ENCODE assay signal across 10 mouse cellular contexts in genomic region chr2:168981448-168981847, GRCm38 (mm10). TPM values are rescaled to one million over a fixed set of nuclear protein-coding genes. Genes with fewer than 3 reads are reported as not detected.
DNase-seq lines count a peak whose midpoint lies in the region; ATAC-seq lines count a peak whose summit lies in the region.
"Had no signal": no experiment of that assay in that cellular context is flagged by ENCODE, and none has a peak within 500 bp of the region (broad histone marks: within the 10 kb centered on the region; RNA-seq: fewer than 3 reads in every experiment).

No protein-coding gene starts in this region.

- 68% methylated on average over 12 of the region's 12 CpGs for WGBS in forebrain, embryonic 10.5 days
- 73% methylated on average over 12 of the region's 12 CpGs for WGBS in forebrain, embryonic 12.5 days
- 51% methylated on average over 12 of the region's 12 CpGs for WGBS in liver, embryonic 12.5 days (ENCODE audit: insufficient replicate concordance)
- 71% methylated on average over 12 of the region's 12 CpGs for WGBS in hindbrain, embryonic 13.5 days
- 74% methylated on average over 12 of the region's 12 CpGs for WGBS in neural tube, embryonic 13.5 days

- H3K9ac ChIP-seq in forebrain, embryonic 12.5 days, result no peak overlapping the region
- no peak overlapping the region for H3K9ac ChIP-seq in liver, embryonic 12.5 days
- no peak overlapping the region for H3K9ac ChIP-seq in hindbrain, embryonic 13.5 days
- H3K9ac ChIP-seq in neural tube, embryonic 13.5 days, result no peak overlapping the region
- H3K9ac ChIP-seq: lung, embryonic 14.5 days had no signal

- DNase-seq in forebrain, embryonic 10.5 days (ENCODE audit: extremely low spot score, low spot score), result no peak
- DNase-seq in liver, result no peak
- no peak for DNase-seq in urinary bladder, postnatal 4 days (ENCODE audit: low spot score in 2 of 2)
- DNase-seq in cerebellum, adult 18-20 months, result no peak

- 0 out of 2 replicates have a peak, but pooled peaks cover 2% of the 10 kb centered on the region for H3K36me3 ChIP-seq in forebrain, embryonic 10.5 days (replicated peaks)
- H3K36me3 ChIP-seq in forebrain, embryonic 12.5 days (replicated peaks), result no peaks in the 10 kb centered on the region
- H3K36me3 ChIP-seq in liver, embryonic 12.5 days, result no peaks in the 10 kb centered on the region
- no peaks in the 10 kb centered on the region for H3K36me3 ChIP-seq in hindbrain, embryonic 13.5 days
- H3K36me3 ChIP-seq in neural tube, embryonic 13.5 days, result no peaks in the 10 kb centered on the region
- H3K36me3 ChIP-seq: G1E had no signal

- H3K27me3 ChIP-seq in forebrain, embryonic 10.5 days (ENCODE audit: poor library complexity, severe bottlenecking), result no peaks in the 10 kb centered on the region
- no peaks in the 10 kb centered on the region for H3K27me3 ChIP-seq in forebrain, embryonic 12.5 days
- H3K27me3 ChIP-seq in liver, embryonic 12.5 days (replicated peaks), result no peaks in the 10 kb centered on the region
- H3K27me3 ChIP-seq in hindbrain, embryonic 13.5 days, result no peaks in the 10 kb centered on the region
- no peaks in the 10 kb centered on the region for H3K27me3 ChIP-seq in neural tube, embryonic 13.5 days

- H3K27ac ChIP-seq in forebrain, embryonic 10.5 days, result no peak overlapping the region
- no peak overlapping the region for H3K27ac ChIP-seq in forebrain, embryonic 12.5 days
- H3K27ac ChIP-seq in liver, embryonic 12.5 days, result no peak overlapping the region; the same call in 1 of the 2 replicates
- no peak overlapping the region for H3K27ac ChIP-seq in hindbrain, embryonic 13.5 days
- no peak overlapping the region for H3K27ac ChIP-seq in neural tube, embryonic 13.5 days (replicated peaks)

- peaks cover 12% of the 10 kb centered on the region; the same call in 1 of the 2 replicates for H3K4me1 ChIP-seq in forebrain, embryonic 10.5 days
- H3K4me1 ChIP-seq in forebrain, embryonic 12.5 days, result 0 out of 2 replicates have a peak, but pooled peaks cover 4% of the 10 kb centered on the region
- H3K4me1 ChIP-seq in liver, embryonic 12.5 days, result peaks cover 4% of the 10 kb centered on the region; the same call in 1 of the 2 replicates
- H3K4me1 ChIP-seq in hindbrain, embryonic 13.5 days (replicated peaks), result peaks cover 3% of the 10 kb centered on the region
- H3K4me1 ChIP-seq in neural tube, embryonic 13.5 days (replicated peaks), result peaks cover 5% of the 10 kb centered on the region; the same call in 1 of the 2 replicates

- H3K4me2 ChIP-seq in forebrain, embryonic 12.5 days, result no peak overlapping the region
- H3K4me2 ChIP-seq in liver, embryonic 12.5 days, result peak overlapping the region; percentile 50
- H3K4me2 ChIP-seq in hindbrain, embryonic 13.5 days, result 0 out of 2 replicates have a peak overlapping the region, but pooled peaks have one; percentile 4
- H3K4me2 ChIP-seq in neural tube, embryonic 13.5 days, result peak overlapping the region; percentile 24; the same call in 1 of the 2 replicates
- H3K4me2 ChIP-seq: lung, embryonic 14.5 days had no signal

- no peaks in the 10 kb centered on the region for H3K9me3 ChIP-seq in forebrain, embryonic 10.5 days
- no peaks in the 10 kb centered on the region for H3K9me3 ChIP-seq in forebrain, embryonic 12.5 days
- H3K9me3 ChIP-seq in liver, embryonic 12.5 days (replicated peaks), result no peaks in the 10 kb centered on the region
- H3K9me3 ChIP-seq in hindbrain, embryonic 13.5 days, result no peaks in the 10 kb centered on the region
- H3K9me3 ChIP-seq in neural tube, embryonic 13.5 days, result no peaks in the 10 kb centered on the region

- ATAC-seq in forebrain, embryonic 12.5 days (ENCODE audit: low FRiP score), result no peak
- no peak for ATAC-seq in liver, embryonic 12.5 days
- no peak for ATAC-seq in hindbrain, embryonic 13.5 days (ENCODE audit: low FRiP score)
- no peak for ATAC-seq in neural tube, embryonic 13.5 days (ENCODE audit: low read depth)

- peak overlapping the region; percentile 35 for H3K4me3 ChIP-seq in forebrain, embryonic 10.5 days
- H3K4me3 ChIP-seq in forebrain, embryonic 12.5 days (replicated peaks), result no peak overlapping the region
- H3K4me3 ChIP-seq in liver, embryonic 12.5 days, result peak overlapping the region; percentile 32
- H3K4me3 ChIP-seq in hindbrain, embryonic 13.5 days, result no peak overlapping the region
- no peak overlapping the region for H3K4me3 ChIP-seq in neural tube, embryonic 13.5 days

RNA-seq across cellular contexts. Expression of gene Zfp64, which starts 26.1 kb away (rescaled TPM):
- 35.4 and 40.1 TPM in 2 replicates for polyA plus RNA-seq in forebrain, embryonic 10.5 days (2016; fragmentation: Nextera tagmentation; extraction: Ambion mirVana)
- 35.5 and 38.0 TPM in 2 replicates for polyA plus RNA-seq in forebrain, embryonic 12.5 days (2016; fragmentation: Nextera tagmentation; extraction: Ambion mirVana)
- polyA plus RNA-seq in liver, embryonic 12.5 days (2016; fragmentation: Nextera tagmentation; extraction: Ambion mirVana), result 16.6 and 18.8 TPM in 2 replicates
- 28.7 and 30.2 TPM in 2 replicates for polyA plus RNA-seq in hindbrain, embryonic 13.5 days (2015; fragmentation: Nextera tagmentation; extraction: Ambion mirVana)
- polyA plus RNA-seq in neural tube, embryonic 13.5 days (2015; fragmentation: Nextera tagmentation; extraction: Ambion mirVana), result 23.9 and 25.1 TPM in 2 replicates

Comparison
In these comparisons a context has a peak if more than half of its experiments do, and no peak if none do; other contexts are left out.
1. H3K4me3 ChIP-seq: peak in forebrain, embryonic 10.5 days (single experiment) and liver, embryonic 12.5 days (single experiment); none in forebrain, embryonic 12.5 days (single experiment), hindbrain, embryonic 13.5 days (single experiment) and neural tube, embryonic 13.5 days (single experiment).